Mouse (Mus musculus) forebrain, embryonic 15.5 days (tissue): ENCODE measurements around the gene Ift57. TPM values are rescaled to one million over a fixed set of nuclear protein-coding genes. Genes with fewer than 3 reads are reported as not detected.

Experiments
- ATAC-seq: fragments of 200-750 bp; cut with Nextera tagmentation; replicated peaks from 2 replicates; pipeline ENCODE4 v1.8.0; 2017; ENCODE audit warnings: mild to moderate bottlenecking, moderate TSS enrichment, moderate library complexity
- H3K27ac ChIP-seq: fragments of 300-500 bp; sonication (generic); replicated peaks from 2 replicates; pipeline ENCODE4 v1.5.1; 2015; ENCODE audit warnings: mild to moderate bottlenecking, inconsistent platforms
- H3K27me3 ChIP-seq: fragments of 300-500 bp; sonication (generic); 2 replicates; pipeline ENCODE4 v1.6.1; 2015; ENCODE audit warnings: inconsistent platforms
- H3K36me3 ChIP-seq: fragments of 300-500 bp; sonication (generic); 2 replicates; pipeline ENCODE4 v1.6.1; 2015; ENCODE audit warnings: mild to moderate bottlenecking, inconsistent platforms
- H3K4me1 ChIP-seq: fragments of 300-500 bp; sonication (generic); 2 replicates; pipeline ENCODE4 v1.6.1; 2015; ENCODE audit warnings: inconsistent platforms
- H3K4me2 ChIP-seq: fragments of 300-500 bp; sonication (generic); replicated peaks from 2 replicates; pipeline ENCODE4 v1.6.1; 2015; ENCODE audit warnings: mild to moderate bottlenecking, inconsistent platforms
- H3K4me3 ChIP-seq: fragments of 300-500 bp; sonication (generic); 2 replicates; pipeline ENCODE4 v1.5.1; 2015; ENCODE audit warnings: mild to moderate bottlenecking, inconsistent platforms
- H3K9ac ChIP-seq: fragments of 300-500 bp; sonication (generic); replicated peaks from 2 replicates; pipeline ENCODE4 v1.6.1; 2015; ENCODE audit warnings: mild to moderate bottlenecking, inconsistent platforms
- H3K9me3 ChIP-seq: fragments of 300-500 bp; sonication (generic); 2 replicates; pipeline ENCODE4 v1.6.1; 2016; ENCODE audit warnings: inconsistent platforms
- WGBS: fragments of 180-500 bp; shearing (Covaris S2); methylation state at CpG from one replicate; pipeline ENCODE4 v1.1.7; 2015; ENCODE audit warnings: mixed read lengths; 5-methylcytosine and 5-hydroxymethylcytosine counted together
- polyA plus RNA-seq: library from polyadenylated mRNA; unstranded; fragments of >200 nt; fragmentation: Nextera tagmentation; extraction: Ambion mirVana; gene quantifications from 2 replicates; pipeline ENCODE4 v1.2.1, GENCODE M21; 2015

The Ift57 gene
- polyA plus RNA-seq, 1 experiment from 2014 or later: 46.9 TPM

DNA sequence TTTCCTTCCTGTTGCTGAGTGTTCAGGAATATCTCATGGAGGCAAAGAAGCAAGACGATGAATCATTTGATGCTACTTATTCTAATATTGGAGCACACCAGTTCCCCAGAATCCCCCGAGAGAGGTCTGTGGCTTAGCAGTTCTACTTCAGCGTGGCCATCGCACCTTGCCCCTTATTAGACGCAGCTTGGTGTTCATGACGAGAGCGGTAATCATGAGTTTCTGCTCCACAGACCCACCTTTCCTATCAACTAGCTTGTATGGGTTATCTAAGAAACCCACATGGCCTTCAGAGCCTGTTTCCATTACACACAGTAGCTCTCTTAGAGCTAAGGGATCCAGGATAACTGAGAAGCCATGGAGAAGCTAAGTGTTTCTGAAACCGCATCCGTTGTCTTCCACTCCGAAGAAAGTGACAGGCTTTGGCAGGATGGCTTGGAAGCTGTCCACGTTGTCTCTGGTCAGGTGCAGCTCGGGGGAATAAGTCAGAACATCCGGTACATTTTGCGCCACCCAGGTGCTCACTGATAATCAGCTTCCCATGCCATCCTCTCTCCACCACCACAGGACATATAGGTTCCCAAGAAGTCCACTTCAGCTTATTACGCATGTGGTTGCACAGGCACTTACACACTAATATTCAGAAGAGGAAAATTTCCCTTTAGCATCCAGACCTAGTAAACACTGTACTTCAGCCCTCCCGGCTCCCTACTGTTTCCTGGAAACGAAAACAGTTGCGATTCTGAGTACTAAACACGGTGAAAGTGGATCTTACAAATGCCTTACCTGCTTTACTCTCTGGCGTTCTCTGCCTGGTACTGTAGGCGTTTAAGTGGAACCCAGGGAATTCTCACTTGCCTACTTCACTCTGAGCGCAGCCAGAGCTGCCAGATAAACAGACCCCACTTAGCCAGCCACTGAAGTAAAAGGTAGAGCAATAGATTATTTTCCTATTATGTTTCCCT, 76.3 kb downstream of the Ift57 start:
- Histone ChIP-seq H3K27ac (no peak overlapping the region), H3K4me3 (no peak overlapping the region), H3K4me1 (no peaks in the 10 kb centered on the region), H3K4me2 (no peak overlapping the region), H3K27me3 (no peaks in the 10 kb centered on the region), H3K9me3 (no peaks in the 10 kb centered on the region), H3K36me3 (no peaks in the 10 kb centered on the region), H3K9ac (no peak overlapping the region)
- 88% methylated on average over 22 of the region's 22 CpGs for WGBS
- ATAC-seq: no peak

DNA sequence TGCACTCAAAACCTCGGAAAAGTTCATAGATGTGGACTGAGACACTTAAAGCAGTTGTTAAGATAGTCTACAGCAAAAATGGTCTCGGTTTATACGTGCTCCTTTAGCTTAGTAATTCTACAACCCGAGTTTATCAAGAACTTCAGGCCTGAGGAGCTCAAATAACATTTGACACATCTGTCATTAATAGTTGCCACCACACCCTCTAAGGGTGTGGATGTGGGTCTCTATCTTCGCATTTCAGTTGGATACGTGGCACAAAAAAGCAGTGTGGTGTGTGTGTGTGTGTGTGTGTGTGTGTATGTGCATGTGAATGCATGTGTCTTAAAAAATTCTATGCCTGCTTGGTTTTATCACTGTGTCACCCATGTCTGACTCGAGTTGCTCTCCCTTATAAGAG, 77.9 kb downstream of the Ift57 start:
- H3K9me3 ChIP-seq: no peaks in the 10 kb centered on the region
- H3K4me1 ChIP-seq: no peaks in the 10 kb centered on the region
- H3K36me3 ChIP-seq: no peaks in the 10 kb centered on the region
- 87% methylated on average over 7 of the region's 7 CpGs for WGBS
- H3K27me3 ChIP-seq: no peaks in the 10 kb centered on the region
- H3K4me3 ChIP-seq: no peak overlapping the region
- no peak overlapping the region for H3K4me2 ChIP-seq
- no peak overlapping the region for H3K27ac ChIP-seq
- ATAC-seq: no peak
- H3K9ac ChIP-seq: no peak overlapping the region

DNA sequence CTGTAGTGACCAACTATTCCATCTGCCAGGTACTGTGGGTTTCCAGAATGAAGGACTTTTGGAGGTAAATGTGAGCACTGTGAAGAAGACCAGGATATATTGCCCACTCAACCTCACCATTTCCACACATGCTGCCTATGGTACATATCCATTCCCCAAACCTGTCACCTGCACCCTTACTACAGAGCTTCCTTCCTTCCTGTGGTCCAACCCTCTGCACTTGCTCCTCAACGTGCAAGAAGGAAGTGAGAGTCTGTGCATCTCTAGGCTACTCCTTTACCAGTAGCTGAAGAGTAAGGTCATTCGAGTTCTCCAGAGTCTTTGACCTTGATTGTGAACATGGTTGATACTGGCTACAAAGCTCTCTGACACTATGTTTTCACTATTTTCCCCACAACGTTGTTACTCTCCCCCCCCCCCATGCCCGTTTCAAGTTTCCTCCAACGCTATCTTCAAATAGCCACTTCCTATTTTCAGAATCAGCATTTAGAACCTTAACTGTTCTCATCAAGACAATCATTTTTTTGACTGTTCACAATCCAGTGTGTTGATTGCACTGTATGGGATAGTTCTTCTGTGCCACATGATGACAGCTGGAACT, 82.6 kb downstream of the Ift57 start:
- no peak for ATAC-seq
- H3K9ac ChIP-seq: no peak overlapping the region

DNA sequence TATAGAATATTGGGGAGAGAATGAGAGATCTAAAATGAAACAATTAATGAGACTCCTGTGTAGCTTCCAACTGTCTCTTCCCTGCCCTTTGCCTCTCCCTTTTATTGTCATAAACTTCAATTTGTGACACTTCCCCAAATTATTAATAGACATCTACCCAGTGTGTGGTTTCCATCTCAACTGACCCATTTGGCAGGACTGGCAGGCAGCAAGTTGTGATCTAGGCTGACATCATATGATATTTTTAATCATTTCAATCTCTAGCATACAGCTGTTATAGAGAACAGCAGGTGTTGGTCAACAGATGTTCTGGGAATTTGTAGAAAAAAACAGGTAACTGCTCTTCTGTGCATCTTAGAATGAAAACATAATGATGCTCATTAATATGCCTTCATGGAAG, 84.3 kb downstream of the Ift57 start:
- H3K36me3 ChIP-seq: no peaks in the 10 kb centered on the region
- no peaks in the 10 kb centered on the region for H3K27me3 ChIP-seq
- ATAC-seq: no peak

More for the DNA sequence above, 82.6 kb downstream of the Ift57 start:
- Histone ChIP-seq H3K4me3 (no peak overlapping the region), H3K4me1 (no peaks in the 10 kb centered on the region), H3K4me2 (no peak overlapping the region), H3K27me3 (no peaks in the 10 kb centered on the region), H3K9me3 (no peaks in the 10 kb centered on the region), H3K27ac (no peak overlapping the region), H3K36me3 (no peaks in the 10 kb centered on the region)
- 92% methylated on average over 5 of the region's 5 CpGs for WGBS

DNA sequence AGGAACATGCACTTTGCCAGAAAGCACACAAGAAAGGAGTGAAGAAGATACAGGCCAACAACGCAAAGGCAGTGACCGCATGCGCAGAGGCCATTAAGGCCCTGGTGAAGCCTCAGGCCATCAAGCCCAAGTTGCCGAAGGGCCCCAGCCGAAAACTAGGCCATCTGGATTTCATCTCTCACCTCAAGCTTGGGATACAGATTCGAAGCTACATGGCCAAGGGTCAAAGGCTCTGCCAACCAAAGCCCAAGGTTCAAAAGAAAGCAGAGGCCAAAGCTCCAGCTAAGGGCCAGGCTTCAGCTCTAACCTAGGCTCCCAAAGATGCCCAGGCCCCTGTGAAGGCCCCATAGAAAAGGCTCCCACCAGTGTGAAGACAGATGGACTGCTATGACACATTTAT, 87.1 kb downstream of the Ift57 start:
- Histone ChIP-seq H3K4me2 (no peak overlapping the region), H3K9me3 (no peaks in the 10 kb centered on the region), H3K36me3 (no peaks in the 10 kb centered on the region), H3K27me3 (no peaks in the 10 kb centered on the region), H3K4me3 (no peak overlapping the region), H3K27ac (no peak overlapping the region), H3K4me1 (no peaks in the 10 kb centered on the region), H3K9ac (no peak overlapping the region)
- 91% methylated on average over 6 of the region's 6 CpGs for WGBS
- ATAC-seq: no peak

More for the DNA sequence above, 84.3 kb downstream of the Ift57 start:
- Histone ChIP-seq H3K4me2 (no peak overlapping the region), H3K9ac (no peak overlapping the region), H3K4me1 (no peaks in the 10 kb centered on the region), H3K27ac (no peak overlapping the region), H3K4me3 (no peak overlapping the region), H3K9me3 (no peaks in the 10 kb centered on the region)

DNA sequence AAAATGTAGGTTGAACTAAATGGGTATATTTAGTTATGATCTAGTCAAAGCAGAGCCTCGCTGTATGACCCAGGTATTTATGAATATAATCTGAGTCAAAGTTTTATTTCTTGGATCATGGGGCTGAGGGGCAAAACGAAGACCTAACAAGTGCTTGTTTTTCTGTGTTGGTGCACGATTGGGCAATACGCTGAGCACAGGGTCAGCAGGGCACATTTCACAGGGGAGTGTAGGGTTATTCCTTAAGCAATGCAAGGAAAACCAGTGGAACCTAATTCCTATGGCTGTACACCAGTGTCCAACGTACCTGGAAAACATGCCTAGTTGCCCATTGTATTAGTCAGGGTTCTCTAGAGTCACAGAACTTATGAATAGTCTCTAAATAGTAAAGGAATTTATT, 88.7 kb downstream of the Ift57 start:
- no peaks in the 10 kb centered on the region for H3K27me3 ChIP-seq
- no peak overlapping the region for H3K4me3 ChIP-seq
- no peak for ATAC-seq
- no peaks in the 10 kb centered on the region for H3K4me1 ChIP-seq
- WGBS: 92% methylated on average over 5 of the region's 5 CpGs
- H3K27ac ChIP-seq: no peak overlapping the region
- H3K36me3 ChIP-seq: no peaks in the 10 kb centered on the region
- H3K9me3 ChIP-seq: no peaks in the 10 kb centered on the region
- no peak overlapping the region for H3K4me2 ChIP-seq
- H3K9ac ChIP-seq: no peak overlapping the region

DNA sequence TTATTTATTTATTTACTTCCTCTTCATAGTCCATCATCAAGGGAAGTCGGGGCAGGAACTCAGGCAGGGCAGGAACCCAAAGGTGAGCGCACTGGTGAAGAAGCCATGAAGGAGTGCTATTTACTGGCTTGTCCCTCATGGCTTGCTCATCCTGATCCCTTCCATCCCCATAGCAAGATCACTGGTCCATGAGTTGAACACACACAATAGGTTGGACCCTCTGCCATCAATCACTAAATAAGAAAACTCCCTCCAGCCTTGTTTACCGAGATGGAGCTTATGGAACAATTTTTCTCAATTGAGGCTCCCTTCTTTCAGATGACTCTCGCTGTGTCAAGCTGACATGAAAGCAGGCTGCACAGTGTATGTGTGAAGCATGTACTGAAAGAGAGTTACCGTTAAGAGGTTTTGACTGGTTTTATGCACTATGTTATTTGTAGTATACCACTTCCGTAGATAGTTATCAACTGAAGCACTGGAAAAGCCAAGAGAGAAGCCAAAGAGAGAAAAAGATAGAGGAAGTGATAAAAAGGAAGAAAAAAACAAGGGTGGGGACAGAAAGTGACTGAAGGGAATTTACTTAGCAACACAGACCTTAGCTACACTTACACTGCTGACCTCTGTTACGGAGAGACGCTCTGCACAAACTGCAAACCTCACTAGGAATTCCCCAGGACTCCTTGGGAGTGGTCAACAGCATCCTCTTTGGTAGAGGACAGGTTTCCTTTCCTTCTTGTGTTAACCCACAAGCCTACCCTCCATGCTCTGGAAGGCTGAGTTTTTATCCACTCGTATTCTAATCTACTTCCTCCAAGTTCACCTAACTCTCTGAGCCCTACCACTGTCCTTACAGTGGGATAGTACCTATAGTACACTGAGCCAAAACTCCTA, 91.8 kb downstream of the Ift57 start:
- ATAC-seq: no peak
- no peak overlapping the region for H3K4me3 ChIP-seq
- H3K36me3 ChIP-seq: no peaks in the 10 kb centered on the region
- 90% methylated on average over 9 of the region's 9 CpGs for WGBS
- no peaks in the 10 kb centered on the region for H3K27me3 ChIP-seq
- no peaks in the 10 kb centered on the region for H3K4me1 ChIP-seq
- H3K9me3 ChIP-seq: no peaks in the 10 kb centered on the region
- H3K4me2 ChIP-seq: no peak overlapping the region
- no peak overlapping the region for H3K9ac ChIP-seq
- H3K27ac ChIP-seq: no peak overlapping the region

DNA sequence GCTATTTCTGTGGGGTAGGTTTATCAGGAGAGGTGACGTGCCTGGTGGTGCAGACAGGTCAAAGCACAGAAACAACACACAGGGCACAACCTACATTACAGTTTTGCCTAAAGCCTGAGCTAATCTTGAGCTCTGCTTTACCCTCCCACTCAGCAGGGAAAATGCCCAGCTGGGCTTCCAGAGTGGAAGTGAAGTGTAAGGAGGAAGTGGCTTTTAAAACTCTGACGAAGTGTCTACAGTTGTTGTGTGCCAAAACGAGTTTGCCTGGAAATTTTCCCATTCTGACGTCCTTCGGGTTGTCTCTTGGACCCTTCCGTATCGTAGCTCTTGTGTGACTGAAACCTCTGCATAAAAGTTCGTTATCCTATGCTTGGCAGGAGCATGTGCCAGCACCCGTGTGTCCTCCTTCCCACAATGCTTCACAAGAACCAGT, 93.4 kb downstream of the Ift57 start:
- no peaks in the 10 kb centered on the region for H3K27me3 ChIP-seq
- no peaks in the 10 kb centered on the region for H3K36me3 ChIP-seq
- H3K4me1 ChIP-seq: no peaks in the 10 kb centered on the region
- no peak overlapping the region for H3K27ac ChIP-seq
- H3K4me3 ChIP-seq: no peak overlapping the region
- 46% methylated on average over 9 of the region's 9 CpGs for WGBS
- no peaks in the 10 kb centered on the region for H3K9me3 ChIP-seq
- no peak overlapping the region for H3K4me2 ChIP-seq
- ATAC-seq: no peak
- H3K9ac ChIP-seq: no peak overlapping the region

DNA sequence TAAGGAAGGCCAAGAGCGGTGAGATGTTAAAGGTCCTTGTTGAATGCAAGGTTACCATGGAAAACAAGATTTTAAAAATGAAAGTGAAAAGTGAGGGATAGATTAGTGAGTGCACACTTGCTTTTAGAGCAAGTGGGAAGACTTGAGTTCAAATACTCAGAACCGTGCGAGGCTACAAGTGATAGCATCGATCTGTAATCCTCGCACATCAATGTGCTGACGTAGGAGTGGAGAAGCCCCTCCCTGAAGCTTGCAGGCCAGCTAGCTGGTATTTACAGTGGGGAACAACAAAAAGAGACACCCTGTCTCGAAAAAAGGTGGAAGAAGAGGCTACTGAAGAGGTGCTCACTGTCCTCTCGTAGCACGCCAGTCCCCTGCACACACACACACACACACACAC, 94.6 kb downstream of the Ift57 start:
- no peaks in the 10 kb centered on the region for H3K27me3 ChIP-seq
- no peaks in the 10 kb centered on the region for H3K9me3 ChIP-seq
- H3K27ac ChIP-seq: no peak overlapping the region
- no peaks in the 10 kb centered on the region for H3K36me3 ChIP-seq
- no peak overlapping the region for H3K4me2 ChIP-seq
- no peak overlapping the region for H3K9ac ChIP-seq
- no peak overlapping the region for H3K4me3 ChIP-seq
- no peaks in the 10 kb centered on the region for H3K4me1 ChIP-seq
- 87% methylated on average over 9 of the region's 9 CpGs for WGBS
- ATAC-seq: no peak

DNA sequence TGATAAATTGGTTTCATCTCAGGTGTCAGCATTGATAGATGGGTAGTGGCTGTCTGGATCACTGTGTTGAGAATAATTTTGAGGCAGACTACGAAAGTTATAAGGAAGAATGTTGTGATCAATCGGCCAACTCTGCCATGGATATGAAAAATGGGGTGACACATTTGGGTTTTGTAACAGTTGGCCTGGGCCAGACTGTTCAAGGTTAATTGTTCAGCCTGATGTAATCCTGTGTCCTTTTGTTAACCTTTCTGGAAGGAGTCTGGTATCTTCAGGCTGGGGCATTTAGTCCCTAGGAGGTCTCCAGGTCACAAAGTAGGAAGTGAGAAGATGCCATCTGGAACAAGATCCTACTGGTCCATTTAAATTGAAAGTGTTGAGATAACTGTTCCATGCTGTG, 97.2 kb downstream of the Ift57 start:
- Histone ChIP-seq H3K4me3 (no peak overlapping the region), H3K27ac (no peak overlapping the region), H3K36me3 (no peaks in the 10 kb centered on the region), H3K4me1 (no peaks in the 10 kb centered on the region), H3K4me2 (no peak overlapping the region), H3K27me3 (no peaks in the 10 kb centered on the region), H3K9ac (no peak overlapping the region), H3K9me3 (no peaks in the 10 kb centered on the region)
- 89% methylated on average over 2 of the region's 2 CpGs for WGBS
- ATAC-seq: no peak

DNA sequence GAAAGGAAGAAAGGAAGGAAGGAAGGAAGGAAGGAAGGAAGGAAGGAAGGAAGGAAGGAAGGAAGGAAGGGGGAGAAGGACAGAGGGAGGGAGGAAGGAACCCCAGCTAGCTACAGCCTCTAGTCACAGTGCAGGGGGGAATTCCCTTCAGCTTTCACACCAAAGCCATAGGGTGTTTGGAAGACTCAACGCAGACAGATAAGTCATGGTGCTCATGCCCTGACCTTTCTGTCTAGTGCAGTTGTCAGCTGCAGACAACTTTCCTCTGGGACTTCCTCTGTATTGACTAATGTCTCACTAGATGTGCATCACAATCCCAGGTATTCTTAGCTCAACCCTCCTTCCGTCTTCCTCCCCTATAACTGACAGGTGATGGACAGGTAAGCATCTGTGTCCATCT, 97.9 kb downstream of the Ift57 start:
- H3K4me3 ChIP-seq: no peak overlapping the region
- 96% methylated on average over 2 of the region's 2 CpGs for WGBS
- H3K27ac ChIP-seq: no peak overlapping the region
- H3K4me2 ChIP-seq: no peak overlapping the region
- no peaks in the 10 kb centered on the region for H3K4me1 ChIP-seq
- no peak overlapping the region for H3K9ac ChIP-seq
- ATAC-seq: no peak
- no peaks in the 10 kb centered on the region for H3K36me3 ChIP-seq
- no peaks in the 10 kb centered on the region for H3K9me3 ChIP-seq
- H3K27me3 ChIP-seq: no peaks in the 10 kb centered on the region

DNA sequence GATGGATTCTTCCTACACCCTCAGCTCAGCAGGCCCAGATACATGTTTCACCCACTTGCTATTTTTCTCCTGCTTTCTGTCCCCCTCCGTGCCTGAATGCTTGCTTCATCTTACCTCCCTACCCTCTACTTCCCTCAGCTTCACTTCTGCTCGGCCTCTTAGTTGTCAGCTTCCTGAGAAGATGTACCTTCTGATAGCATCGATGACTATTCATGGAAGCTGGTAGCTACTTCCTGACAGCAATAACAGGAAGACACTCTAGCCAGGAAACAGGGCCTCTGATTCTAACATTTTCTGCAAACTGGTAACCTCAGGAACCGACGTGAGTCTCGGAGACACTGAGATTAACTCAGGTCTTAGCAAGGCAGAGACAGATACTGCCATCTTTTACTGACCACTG, 99.8 kb downstream of the Ift57 start:
- no peak overlapping the region for H3K4me3 ChIP-seq
- H3K27ac ChIP-seq: no peak overlapping the region
- H3K36me3 ChIP-seq: no peaks in the 10 kb centered on the region
- H3K9me3 ChIP-seq: no peaks in the 10 kb centered on the region
- no peak for ATAC-seq
- no peak overlapping the region for H3K4me2 ChIP-seq
- H3K9ac ChIP-seq: no peak overlapping the region
- no peaks in the 10 kb centered on the region for H3K27me3 ChIP-seq
- WGBS: 92% methylated on average over 6 of the region's 6 CpGs
- H3K4me1 ChIP-seq: peaks cover 2% of the 10 kb centered on the region
